Mouse (Mus musculus): ENCODE data around the gene Cmas.

DNA sequence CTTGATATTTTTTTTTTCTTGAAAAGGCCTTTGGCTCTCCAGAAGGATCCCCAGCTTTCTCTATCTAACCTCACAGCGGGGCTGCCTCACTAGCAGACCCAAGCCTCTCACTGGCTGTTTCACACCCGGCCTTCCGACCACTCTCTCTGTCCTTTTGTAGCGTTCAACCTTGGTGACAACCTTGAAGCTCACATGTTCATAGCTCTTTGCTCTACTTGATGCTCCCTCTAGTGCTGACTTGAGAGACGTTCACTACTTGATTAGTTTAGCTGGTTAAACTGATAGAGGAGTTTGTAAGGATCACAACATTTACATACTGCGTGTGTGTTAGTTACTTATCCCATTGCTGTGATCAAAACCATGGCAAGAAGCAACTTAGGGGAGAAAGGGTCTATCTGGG is 35.8 kb upstream of the Cmas start:
- TF ChIP-seq CTCF (IDR thresholded peaks at IDR 0.05; ENCODE audit: borderline replicate concordance, extremely low read depth, insufficient read depth, insufficient read length) (no peak), POLR2A (IDR thresholded peaks at IDR 0.05; ENCODE audit: borderline replicate concordance, extremely low read depth, insufficient read depth, insufficient read length, poor library complexity, severe bottlenecking) (no peak)
